Mouse (Mus musculus) embryonic facial prominence, embryonic 11.5 days (tissue): ENCODE results near the gene Mpst. TPM values are rescaled to one million over a fixed set of nuclear protein-coding genes. Genes with fewer than 3 reads are reported as not detected.

Experiments used
- ATAC-seq: fragments of 200-750 bp; cut with Nextera tagmentation; replicated peaks from 2 replicates; pipeline ENCODE4 v1.8.0; 2017; ENCODE audit warnings: low read depth; ENCODE audit not compliant: insufficient number of reproducible peaks, low FRiP score, low TSS enrichment
- DNase-seq: peaks from one replicate; pipeline ENCODE4 v3.0.0-alpha.2; 2015; ENCODE audit warnings: low spot score
- H3K27ac ChIP-seq: fragments of 300-500 bp; sonication (generic); replicated peaks from 2 replicates; pipeline ENCODE4 v1.5.1; 2014; ENCODE audit warnings: mild to moderate bottlenecking, low read depth, low read length, control low read depth
- H3K27me3 ChIP-seq: fragments of 300-500 bp; sonication (generic); 2 replicates; pipeline ENCODE4 v1.6.1; 2014; ENCODE audit warnings: mild to moderate bottlenecking, low read length, moderate library complexity, mixed read lengths; ENCODE audit not compliant: control insufficient read depth, insufficient read depth
- H3K36me3 ChIP-seq: fragments of 300-500 bp; sonication (generic); replicated peaks from 2 replicates; pipeline ENCODE4 v1.6.1; 2014; ENCODE audit warnings: low read depth, mild to moderate bottlenecking, low read length, moderate library complexity, mixed read lengths; ENCODE audit not compliant: control insufficient read depth, insufficient read depth
- H3K4me1 ChIP-seq: fragments of 300-500 bp; sonication (generic); 2 replicates; pipeline ENCODE4 v1.6.1; 2014; ENCODE audit warnings: low read length, mixed read lengths; ENCODE audit not compliant: control insufficient read depth, insufficient read depth
- H3K4me2 ChIP-seq: fragments of 300-500 bp; sonication (generic); 2 replicates; pipeline ENCODE4 v1.6.1; 2014; ENCODE audit warnings: low read depth, mild to moderate bottlenecking, control low read depth, low read length, moderate library complexity
- H3K4me3 ChIP-seq: fragments of 300-500 bp; sonication (generic); 2 replicates; pipeline ENCODE4 v1.5.1; 2014; ENCODE audit warnings: low read depth, low read length, control low read depth
- H3K9ac ChIP-seq: fragments of 300-500 bp; sonication (generic); replicated peaks from 2 replicates; pipeline ENCODE4 v1.6.1; 2014; ENCODE audit warnings: mild to moderate bottlenecking, control low read depth, low read length
- H3K9me3 ChIP-seq: fragments of 300-500 bp; sonication (generic); replicated peaks from 2 replicates; pipeline ENCODE4 v1.6.1; 2016; ENCODE audit warnings: mild to moderate bottlenecking, low read length, inconsistent platforms, mixed read lengths; ENCODE audit not compliant: control insufficient read depth
- WGBS: fragments of 180-500 bp; shearing (Covaris S2); extraction: QIAGEN DNeasy Blood & Tissue Kit; methylation state at CpG from one replicate; pipeline ENCODE4 v1.1.7; 2014; 5-methylcytosine and 5-hydroxymethylcytosine counted together
- polyA plus RNA-seq: library from polyadenylated mRNA; unstranded; fragments of >200 nt; fragmentation: Nextera tagmentation; extraction: Ambion mirVana; gene quantifications from 2 replicates; pipeline ENCODE4 v1.2.1, GENCODE M21; 2014

Gene Mpst
- polyA plus RNA-seq, 1 experiment from 2014 or later = 2.3 TPM

DNA sequence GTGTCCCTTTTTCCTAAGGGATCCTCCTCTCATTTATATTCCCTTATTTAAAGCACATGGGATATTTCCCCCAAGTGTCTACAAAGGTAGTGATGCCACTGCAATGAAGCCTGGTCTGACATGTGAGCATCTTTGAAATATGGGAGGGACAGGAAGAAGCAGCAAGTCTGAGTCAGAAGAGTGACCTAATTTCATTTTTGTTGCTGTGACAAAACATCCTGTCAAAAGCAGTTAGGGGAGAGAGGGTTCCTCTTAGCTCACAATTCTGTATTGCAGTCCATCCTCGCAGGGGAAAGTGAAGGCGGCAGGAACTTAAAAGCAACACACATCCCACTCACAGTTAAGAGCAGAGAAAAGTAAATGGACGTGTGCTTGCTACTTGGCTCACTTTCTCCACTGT is 15.4 kb upstream of the Mpst start:
- Histone ChIP-seq H3K4me1 (no peaks in the 10 kb centered on the region), H3K27ac (no peak overlapping the region), H3K4me2 (no peak overlapping the region), H3K27me3 (no peaks in the 10 kb centered on the region), H3K4me3 (no peak overlapping the region), H3K36me3 (no peaks in the 10 kb centered on the region), H3K9me3 (no peaks in the 10 kb centered on the region), H3K9ac (no peak overlapping the region)
- WGBS = 80% methylated on average over 3 of the region's 3 CpGs
- DNase-seq = no peak
- no peak for ATAC-seq

DNA sequence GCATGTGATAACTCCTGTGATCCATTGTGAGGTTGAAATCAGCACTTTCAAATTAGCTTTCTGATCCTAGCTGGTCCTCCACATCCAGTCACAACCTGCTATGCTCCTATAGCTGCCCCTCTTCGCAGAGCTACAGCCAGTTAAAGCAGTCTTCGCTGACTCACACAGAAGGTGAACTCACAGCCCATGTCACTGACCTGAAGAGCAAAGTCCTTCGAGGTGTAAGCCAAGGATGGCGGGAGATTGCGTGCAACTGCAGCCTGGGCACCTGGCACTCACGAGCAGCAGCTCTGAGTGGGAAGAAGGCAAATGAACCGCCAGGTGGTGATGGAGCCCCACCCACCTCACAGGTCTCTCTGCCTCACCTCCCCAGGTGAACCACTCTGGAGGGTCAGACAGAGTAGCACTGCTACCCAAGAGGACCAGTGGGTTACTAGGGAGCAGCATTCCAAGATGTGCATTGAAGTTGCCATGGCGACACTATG is 10.7 kb upstream of the Mpst start, which contains the start of gene Tex33:
Tex33 (minus strand) TSS at position 435 of the 485 bp plus-strand sequence.
- no peak within 1 kb of the TSS for H3K27ac ChIP-seq
- H3K27me3 ChIP-seq = no peaks in the 10 kb centered on the region
- WGBS = 81% methylated on average over 8 of the region's 8 CpGs
- no peak within 1 kb of the TSS for H3K4me2 ChIP-seq
- no peak for DNase-seq
- H3K4me3 ChIP-seq = no peak within 1 kb of the TSS
- H3K9ac ChIP-seq = no peak within 1 kb of the TSS
- H3K36me3 ChIP-seq = no peaks in the 10 kb centered on the region
- no peaks in the 10 kb centered on the region for H3K9me3 ChIP-seq
- H3K4me1 ChIP-seq = no peaks in the 10 kb centered on the region
- no peak; the same call in 1 of the 2 replicates for ATAC-seq

DNA sequence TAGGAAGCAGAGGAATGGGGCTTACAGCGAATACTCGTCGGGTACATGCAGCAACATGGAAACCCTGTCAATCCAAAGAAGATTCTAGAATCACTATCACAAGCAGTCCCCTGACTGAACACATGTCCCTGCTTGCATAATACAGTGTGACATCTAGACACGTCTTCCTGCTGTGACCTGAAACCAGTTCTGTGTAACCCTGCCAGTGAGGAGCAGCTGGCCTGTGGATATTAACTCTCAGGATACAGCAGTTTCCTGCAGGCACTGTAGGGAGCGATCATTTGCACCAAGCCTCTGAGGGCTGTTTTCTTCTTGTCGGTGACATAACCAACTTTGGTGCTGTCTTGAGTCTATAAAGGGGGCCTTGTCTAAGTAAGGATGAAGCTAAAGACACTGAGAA is 4.9 kb upstream of the Mpst start:
- WGBS = 79% methylated on average over 6 of the region's 6 CpGs
- no peaks in the 10 kb centered on the region for H3K36me3 ChIP-seq

DNA sequence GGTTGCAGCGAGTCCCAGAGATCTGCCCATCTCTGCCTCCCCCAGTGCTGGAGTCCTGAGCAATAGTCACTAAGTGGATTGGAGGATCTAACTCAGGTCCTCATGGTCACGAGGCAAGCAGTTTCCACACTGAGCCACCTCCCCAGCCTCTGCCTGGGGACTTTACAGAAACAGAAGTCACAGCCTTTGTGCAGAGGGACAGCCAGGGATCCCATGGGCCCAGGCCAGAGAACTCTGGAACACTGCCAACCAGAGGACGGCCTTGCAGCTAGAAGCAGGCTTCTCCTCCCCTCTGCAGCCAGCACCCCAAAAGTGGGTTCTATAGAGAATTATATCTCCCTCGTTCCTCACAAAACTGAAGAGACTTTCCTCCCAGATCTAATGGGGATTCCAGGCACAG is 4.3 kb upstream of the Mpst start:
- Histone ChIP-seq H3K4me2 (no peak overlapping the region), H3K9ac (no peak overlapping the region), H3K4me3 (no peak overlapping the region), H3K4me1 (no peaks in the 10 kb centered on the region; the same call in 1 of the 2 replicates), H3K9me3 (no peaks in the 10 kb centered on the region), H3K36me3 (no peaks in the 10 kb centered on the region), H3K27me3 (no peaks in the 10 kb centered on the region), H3K27ac (no peak overlapping the region)
- no peak for ATAC-seq
- DNase-seq = no peak
- WGBS = 75% methylated on average over 4 of the region's 4 CpGs

More for the DNA sequence above, 4.9 kb upstream of the Mpst start:
- Histone ChIP-seq H3K4me2 (no peak overlapping the region), H3K27ac (no peak overlapping the region), H3K27me3 (no peaks in the 10 kb centered on the region), H3K9ac (no peak overlapping the region), H3K4me3 (no peak overlapping the region), H3K9me3 (no peaks in the 10 kb centered on the region), H3K4me1 (no peaks in the 10 kb centered on the region; the same call in 1 of the 2 replicates)
- ATAC-seq (no peak), DNase-seq (no peak)

DNA sequence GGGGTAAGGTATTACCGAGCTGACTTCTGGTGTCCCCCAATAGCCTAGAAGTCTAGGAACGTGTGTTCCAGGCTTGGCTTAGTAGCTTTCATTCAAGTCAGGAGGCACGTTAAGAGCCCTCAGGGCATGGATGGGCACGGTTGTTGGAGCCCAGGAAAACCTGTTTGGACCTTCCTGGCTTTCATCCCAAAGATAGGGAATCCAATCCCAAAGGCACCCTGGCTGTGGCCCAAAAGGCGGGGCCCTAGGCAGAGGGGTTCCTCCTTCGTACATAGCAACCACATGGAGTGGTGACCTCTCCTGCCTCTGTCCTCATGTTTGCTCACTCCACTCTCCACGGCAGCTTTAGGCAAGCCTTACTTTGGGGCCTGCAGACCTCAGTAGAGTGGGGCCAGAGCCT is 3.8 kb upstream of the Mpst start:
- no peak overlapping the region for H3K27ac ChIP-seq
- no peaks in the 10 kb centered on the region for H3K9me3 ChIP-seq
- H3K4me2 ChIP-seq = no peak overlapping the region
- DNase-seq (no peak), ATAC-seq (no peak)
- no peaks in the 10 kb centered on the region; the same call in 1 of the 2 replicates for H3K4me1 ChIP-seq
- H3K9ac ChIP-seq = no peak overlapping the region
- H3K36me3 ChIP-seq = no peaks in the 10 kb centered on the region
- H3K27me3 ChIP-seq = no peaks in the 10 kb centered on the region
- H3K4me3 ChIP-seq = no peak overlapping the region
- WGBS = 80% methylated on average over 7 of the region's 7 CpGs

DNA sequence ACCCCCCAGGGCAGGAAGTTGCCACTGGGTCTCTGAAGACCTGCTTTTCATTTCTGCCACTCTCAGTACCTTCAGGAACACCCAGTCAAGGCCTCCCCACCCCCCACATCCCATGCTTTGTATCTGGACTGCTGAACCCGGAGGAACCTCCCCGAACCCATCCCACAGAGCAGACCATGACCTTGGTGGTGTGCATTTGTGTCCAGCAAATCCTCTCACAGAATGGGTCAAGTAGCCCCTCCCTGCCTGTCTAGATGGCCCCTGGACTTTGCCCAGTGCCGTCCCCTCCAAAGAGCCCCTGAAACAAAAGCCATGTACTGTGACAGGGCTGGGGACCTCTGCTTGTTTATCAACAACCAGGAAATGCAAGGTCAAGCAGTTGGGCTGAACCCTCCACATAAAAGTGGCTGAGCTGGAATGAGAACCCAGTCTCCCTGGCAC is 2.9 kb upstream of the Mpst start:
- H3K4me1 ChIP-seq = no peaks in the 10 kb centered on the region; the same call in 1 of the 2 replicates
- H3K9ac ChIP-seq = no peak overlapping the region
- no peak for ATAC-seq
- WGBS = 38% methylated on average over 3 of the region's 3 CpGs
- H3K36me3 ChIP-seq = no peaks in the 10 kb centered on the region
- H3K4me2 ChIP-seq = no peak overlapping the region
- H3K4me3 ChIP-seq = no peak overlapping the region
- H3K27ac ChIP-seq = no peak overlapping the region
- no peak for DNase-seq
- no peaks in the 10 kb centered on the region for H3K9me3 ChIP-seq
- no peaks in the 10 kb centered on the region for H3K27me3 ChIP-seq

DNA sequence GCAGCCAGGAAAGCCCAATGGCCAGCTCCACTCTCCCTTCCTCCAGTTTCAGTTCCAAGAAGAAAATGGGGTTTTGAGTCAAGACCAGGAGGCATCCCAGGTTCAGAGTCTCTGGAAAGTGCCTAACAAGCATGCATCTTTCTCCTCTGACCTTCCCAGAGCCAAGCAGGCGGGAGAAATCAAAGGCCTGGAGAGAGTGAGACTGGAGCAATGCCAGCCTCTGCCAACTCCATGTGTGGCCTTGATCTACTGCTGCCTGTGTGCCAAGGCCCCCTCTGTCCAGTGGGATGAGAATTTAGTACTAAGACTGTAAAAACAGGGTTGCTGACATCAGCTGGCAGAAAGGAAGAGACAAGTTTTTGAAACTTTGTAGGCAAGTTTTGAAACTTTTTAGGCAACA is 2.3 kb upstream of the Mpst start:
- 78% methylated on average over 1 of the region's 1 CpGs for WGBS
- no peaks in the 10 kb centered on the region; the same call in 1 of the 2 replicates for H3K4me1 ChIP-seq
- ATAC-seq = no peak

DNA sequence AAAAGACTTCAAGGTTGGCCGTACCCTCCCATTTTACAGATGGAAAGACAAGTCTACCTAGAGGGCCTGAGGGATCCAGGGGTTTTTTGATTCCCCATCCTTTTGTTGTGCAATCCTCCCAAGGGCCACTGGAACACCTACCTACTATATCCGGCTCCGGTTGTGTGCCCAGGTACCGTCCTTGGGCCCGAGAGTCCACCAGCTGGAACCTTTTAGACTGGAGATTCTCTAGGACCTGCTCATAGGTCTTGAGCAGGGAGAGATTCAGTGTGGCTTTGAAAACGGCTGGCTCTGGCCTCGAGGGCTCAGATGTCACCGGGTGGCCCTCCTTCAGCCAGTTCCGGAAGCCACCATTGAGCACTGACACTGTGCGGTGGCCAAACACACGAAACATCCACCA is 1.1 kb upstream of the Mpst start:
- WGBS = 51% methylated on average over 11 of the region's 11 CpGs
- peaks cover 1% of the 10 kb centered on the region; the same call in 1 of the 2 replicates for H3K4me1 ChIP-seq

More for the DNA sequence above, 2.3 kb upstream of the Mpst start:
- Histone ChIP-seq H3K4me3 (no peak overlapping the region), H3K36me3 (no peaks in the 10 kb centered on the region), H3K27me3 (no peaks in the 10 kb centered on the region), H3K4me2 (no peak overlapping the region), H3K9me3 (no peaks in the 10 kb centered on the region), H3K9ac (no peak overlapping the region), H3K27ac (no peak overlapping the region)
- DNase-seq = no peak

More for the DNA sequence above, 1.1 kb upstream of the Mpst start:
- H3K9ac ChIP-seq = no peak overlapping the region; the same call in 1 of the 2 replicates
- H3K4me3 ChIP-seq = peak overlapping the region; percentile 60
- peaks cover 7% of the 10 kb centered on the region for H3K27me3 ChIP-seq
- H3K36me3 ChIP-seq = no peaks in the 10 kb centered on the region
- H3K27ac ChIP-seq = no peak overlapping the region
- ATAC-seq (no peak), DNase-seq (no peak)
- H3K9me3 ChIP-seq = no peaks in the 10 kb centered on the region
- peak overlapping the region; percentile 87 for H3K4me2 ChIP-seq
